Mouse (Mus musculus) cerebellum, adult 2 months (tissue): Measurements from ENCODE around the gene E2f8. TPM values are rescaled to one million over a fixed set of nuclear protein-coding genes. Genes with fewer than 3 reads are reported as not detected.

Source experiments
- DNase-seq, 2 experiments: peaks; one replicate each; pipeline ENCODE4 v3.0.0; 2021
- H3K27ac ChIP-seq: fragments of 200-500 bp; 2 replicates; pipeline ENCODE4 v1.5.1; 2012; ENCODE audit warnings: low read length, control low read depth, inconsistent platforms; ENCODE audit not compliant: insufficient read depth
- H3K27me3 ChIP-seq: fragments of 200-500 bp; 2 replicates; pipeline ENCODE4 v1.6.1; 2012; ENCODE audit warnings: inconsistent platforms, mild to moderate bottlenecking, low read length, moderate library complexity; ENCODE audit not compliant: control insufficient read depth, insufficient read depth
- H3K4me1 ChIP-seq: fragments of 200-500 bp; 2 replicates; pipeline ENCODE4 v1.6.1; 2011; ENCODE audit warnings: low read length; ENCODE audit not compliant: control insufficient read depth, insufficient read depth
- H3K4me3 ChIP-seq: fragments of 200-500 bp; replicated peaks from 2 replicates; pipeline ENCODE3; 2011; ENCODE audit warnings: mild to moderate bottlenecking, low read depth, low read length, control low read depth; ENCODE audit not compliant: insufficient read depth
- CTCF ChIP-seq: fragments of 200-500 bp; IDR thresholded peaks from 2 replicates; pipeline ENCODE4 v1.5.1; 2011; ENCODE audit warnings: low read depth, mild to moderate bottlenecking, control low read depth, low read length, moderate library complexity, borderline replicate concordance; ENCODE audit not compliant: insufficient read depth
- POLR2A ChIP-seq: fragments of 200-500 bp; IDR thresholded peaks from 2 replicates; pipeline ENCODE4 v1.6.1; 2011; ENCODE audit warnings: low read length, control low read depth, borderline replicate concordance; ENCODE audit not compliant: insufficient read depth
- WGBS: fragments of 180-500 bp; shearing (Covaris S2); methylation state at CpG from one replicate; pipeline ENCODE4 v1.1.7; 2018; 5-methylcytosine and 5-hydroxymethylcytosine counted together
- polyA plus RNA-seq: library from polyadenylated mRNA; depleted of rRNA; stranded (reverse); fragments of >200 nt; gene quantifications from 2 replicates; pipeline ENCODE4 v1.2.3, GENCODE M21; 2012

Gene E2f8
- polyA plus RNA-seq, 1 experiment, result 0.10 TPM

DNA sequence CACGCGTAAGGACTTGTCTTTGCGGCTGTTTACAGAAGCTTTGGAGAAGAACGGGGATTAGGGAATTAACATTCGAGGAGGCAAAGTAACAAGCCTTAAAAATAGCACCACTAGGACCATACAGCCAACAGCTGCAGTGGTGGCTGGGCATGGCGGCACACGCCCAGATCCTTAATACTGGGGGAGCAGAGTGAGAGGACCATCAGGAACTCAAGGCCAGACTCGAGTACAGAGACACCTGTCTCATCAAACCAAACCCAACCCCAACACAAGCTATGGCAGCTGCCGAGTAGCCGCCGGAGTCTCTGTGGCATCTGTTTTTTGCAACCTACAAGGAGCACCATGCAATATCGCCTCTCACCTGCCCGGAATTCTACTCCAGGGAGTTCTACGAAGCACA is 6.3 kb downstream of the E2f8 start:
- no peak overlapping the region for H3K27ac ChIP-seq
- 89% methylated on average over 14 of the region's 14 CpGs for WGBS
- no peaks in the 10 kb centered on the region for H3K27me3 ChIP-seq
- TF ChIP-seq CTCF (no peak), POLR2A (no peak)
- H3K4me1 ChIP-seq, result no peaks in the 10 kb centered on the region
- DNase-seq, result no peak
- no peak overlapping the region for H3K4me3 ChIP-seq

DNA sequence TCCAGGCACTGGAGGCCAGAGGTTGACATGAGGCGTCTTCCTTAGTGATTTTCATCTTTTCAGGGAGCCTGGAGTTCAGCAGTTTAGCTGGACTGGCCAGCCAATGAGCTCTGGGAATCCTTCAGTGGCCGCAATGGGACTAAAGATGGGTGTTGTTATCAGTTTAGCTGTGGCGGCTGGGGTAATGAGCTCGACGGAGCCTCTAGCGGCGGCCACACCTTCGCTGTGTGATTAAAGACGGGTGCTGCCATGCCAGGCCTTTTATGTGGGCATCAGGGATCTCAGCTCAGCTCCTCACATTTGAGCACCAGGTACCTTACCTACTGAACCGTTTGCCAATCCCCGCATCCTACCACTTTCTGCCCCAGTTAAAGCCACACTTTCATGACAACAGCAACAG is 10.1 kb downstream of the E2f8 start:
- Histone ChIP-seq H3K27me3 (no peaks in the 10 kb centered on the region), H3K27ac (no peak overlapping the region), H3K4me1 (no peaks in the 10 kb centered on the region), H3K4me3 (no peak overlapping the region)
- no peak for DNase-seq
- TF ChIP-seq POLR2A (no peak), CTCF (no peak)
- 92% methylated on average over 11 of the region's 11 CpGs for WGBS

DNA sequence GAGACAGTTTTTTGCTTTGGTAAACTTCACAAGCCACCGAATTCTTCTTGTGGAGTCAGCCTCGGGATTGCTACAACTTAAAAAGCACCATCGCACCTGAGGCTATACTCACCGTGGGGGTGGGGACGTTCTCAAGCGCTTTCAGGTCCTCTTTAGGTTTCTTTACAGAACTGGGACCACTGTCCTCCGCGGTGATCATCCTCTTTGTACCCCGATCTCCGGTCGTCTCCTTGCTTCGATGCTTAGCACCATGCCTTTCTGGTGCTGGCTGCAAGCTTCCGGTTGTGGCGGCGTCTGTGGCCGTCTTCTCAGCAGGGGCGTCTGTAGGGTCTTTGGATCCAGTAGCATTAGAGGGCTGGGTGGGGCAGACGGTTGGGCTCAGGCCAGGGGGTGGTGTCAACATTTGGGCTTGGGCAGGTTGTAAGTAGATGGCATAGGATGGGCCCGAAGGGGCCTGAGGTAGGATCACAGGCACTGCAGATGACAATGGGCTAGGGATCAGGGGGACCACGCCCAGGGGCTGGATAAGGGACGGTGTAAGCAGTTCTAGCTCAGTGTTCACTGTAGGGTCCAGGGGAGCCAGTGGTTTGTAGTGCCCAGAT is 10.7 kb downstream of the E2f8 start:
- Histone ChIP-seq H3K4me1 (no peaks in the 10 kb centered on the region), H3K4me3 (no peak overlapping the region), H3K27ac (no peak overlapping the region), H3K27me3 (no peaks in the 10 kb centered on the region)
- no peak for DNase-seq
- 91% methylated on average over 21 of the region's 21 CpGs for WGBS
- TF ChIP-seq CTCF (no peak), POLR2A (no peak)

DNA sequence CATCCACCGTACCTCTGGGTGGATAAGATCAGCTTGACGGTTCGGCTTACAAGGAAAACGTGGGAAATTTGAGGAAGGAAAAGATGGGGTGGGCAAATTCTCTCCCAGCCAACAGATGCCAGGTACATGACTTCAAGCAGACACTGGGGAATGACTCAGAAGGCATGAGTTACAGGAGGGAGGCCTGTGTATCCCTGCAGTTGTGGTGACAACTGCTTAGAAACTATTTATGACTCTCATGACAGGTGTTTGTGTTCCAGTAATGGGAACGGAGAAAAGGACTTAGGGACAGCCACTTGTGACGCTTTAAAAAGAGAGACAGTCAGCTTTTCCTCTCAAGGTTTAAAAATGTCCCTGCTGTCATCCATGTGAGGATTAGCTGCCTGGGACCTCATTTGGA is 11.3 kb downstream of the E2f8 start:
- WGBS, result 94% methylated on average over 6 of the region's 6 CpGs
- H3K4me1 ChIP-seq, result no peaks in the 10 kb centered on the region
- H3K27ac ChIP-seq, result no peak overlapping the region
- no peak overlapping the region for H3K4me3 ChIP-seq
- DNase-seq, result no peak
- TF ChIP-seq CTCF (no peak), POLR2A (no peak)
- no peaks in the 10 kb centered on the region for H3K27me3 ChIP-seq

DNA sequence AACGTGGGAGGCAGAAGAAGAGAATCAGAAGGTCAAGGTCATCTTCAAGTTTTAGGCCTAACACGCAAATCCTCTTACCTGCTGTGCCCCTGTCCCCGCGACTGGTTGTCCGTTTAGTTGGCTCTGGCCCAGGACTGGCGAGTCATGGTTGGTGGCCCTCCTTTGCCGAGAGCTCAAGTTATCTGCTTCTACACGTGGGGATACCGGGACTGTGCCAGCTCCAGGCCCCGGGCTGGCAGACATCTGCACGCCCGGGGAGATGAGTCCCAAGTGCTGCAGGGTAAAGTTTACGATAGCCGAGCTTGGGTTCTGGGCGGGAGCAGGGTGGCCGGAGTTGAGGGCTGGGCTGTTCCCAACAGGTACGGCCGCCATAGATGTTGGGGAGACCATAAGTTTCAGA is 13.8 kb downstream of the E2f8 start:
- no peak for DNase-seq
- no peaks in the 10 kb centered on the region for H3K27me3 ChIP-seq
- WGBS, result 66% methylated on average over 18 of the region's 18 CpGs

DNA sequence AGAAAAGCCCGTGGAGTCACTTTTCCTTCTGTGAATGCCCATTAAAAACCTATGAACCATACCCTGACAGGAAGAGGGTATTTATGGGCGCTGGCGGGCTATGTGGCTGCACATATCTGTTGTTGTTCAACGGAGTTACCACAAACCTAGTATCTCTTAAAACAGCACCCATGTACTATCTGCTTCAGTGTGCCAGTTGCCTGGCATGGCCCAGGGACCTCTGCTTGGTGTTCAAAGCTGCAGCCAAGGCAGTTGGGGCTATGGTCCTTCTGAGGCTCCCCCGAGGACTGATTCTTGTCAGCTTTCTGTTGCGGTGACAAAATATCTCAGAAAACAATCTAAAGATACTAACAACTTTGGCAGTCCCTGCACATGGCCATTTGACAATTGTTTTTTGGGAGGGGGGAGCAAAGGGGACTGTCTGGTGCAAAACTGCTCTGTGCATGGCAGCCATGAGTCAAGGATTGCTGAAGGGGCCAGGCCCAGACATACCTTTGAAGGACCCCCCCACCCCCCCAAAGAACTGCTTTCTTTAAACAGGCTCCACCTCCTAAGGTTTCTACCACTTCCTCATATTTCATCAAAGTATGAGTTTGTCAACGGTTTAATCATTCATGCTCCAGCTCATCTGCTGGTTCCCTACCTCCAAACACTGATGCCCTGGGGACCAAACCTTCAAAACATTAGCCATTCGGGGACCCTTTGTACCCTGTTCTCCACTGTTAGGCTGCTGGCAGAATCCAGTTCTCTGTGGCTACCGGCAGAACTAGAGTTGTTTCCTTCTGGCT is 16.5 kb downstream of the E2f8 start:
- WGBS, result 91% methylated on average over 9 of the region's 9 CpGs
- TF ChIP-seq POLR2A (no peak), CTCF (no peak)

More for the DNA sequence above, 13.8 kb downstream of the E2f8 start:
- no peaks in the 10 kb centered on the region for H3K4me1 ChIP-seq
- no peak overlapping the region for H3K4me3 ChIP-seq
- no peak for TF ChIP-seq CTCF
- no peak overlapping the region for H3K27ac ChIP-seq

DNA sequence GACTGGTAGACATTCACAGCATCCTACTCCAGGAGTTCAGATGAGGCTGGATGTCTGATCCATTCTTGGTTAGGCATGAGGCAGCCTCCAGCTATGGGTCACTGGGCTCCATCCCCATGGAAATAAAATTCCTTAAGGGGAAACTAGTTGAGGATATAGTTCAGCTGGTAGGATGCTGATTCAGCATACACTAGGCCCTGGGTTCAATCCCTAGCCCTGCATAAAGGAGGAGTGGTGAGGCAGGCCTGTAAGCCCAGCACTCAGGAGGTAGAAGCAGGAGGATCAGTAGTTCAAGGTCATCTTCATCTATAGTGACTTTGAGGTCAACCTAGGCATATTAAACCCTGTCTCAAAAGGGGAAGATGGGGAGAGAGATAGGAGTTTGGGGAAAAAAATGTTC is 17.2 kb downstream of the E2f8 start:
- Histone ChIP-seq H3K27ac (no peak overlapping the region), H3K4me3 (no peak overlapping the region), H3K27me3 (no peaks in the 10 kb centered on the region), H3K4me1 (no peaks in the 10 kb centered on the region)
- TF ChIP-seq POLR2A (no peak), CTCF (no peak)
- no peak for DNase-seq

More for the DNA sequence above, 16.5 kb downstream of the E2f8 start:
- no peak for DNase-seq
- Histone ChIP-seq H3K4me1 (no peaks in the 10 kb centered on the region), H3K27ac (no peak overlapping the region), H3K27me3 (no peaks in the 10 kb centered on the region), H3K4me3 (no peak overlapping the region)

DNA sequence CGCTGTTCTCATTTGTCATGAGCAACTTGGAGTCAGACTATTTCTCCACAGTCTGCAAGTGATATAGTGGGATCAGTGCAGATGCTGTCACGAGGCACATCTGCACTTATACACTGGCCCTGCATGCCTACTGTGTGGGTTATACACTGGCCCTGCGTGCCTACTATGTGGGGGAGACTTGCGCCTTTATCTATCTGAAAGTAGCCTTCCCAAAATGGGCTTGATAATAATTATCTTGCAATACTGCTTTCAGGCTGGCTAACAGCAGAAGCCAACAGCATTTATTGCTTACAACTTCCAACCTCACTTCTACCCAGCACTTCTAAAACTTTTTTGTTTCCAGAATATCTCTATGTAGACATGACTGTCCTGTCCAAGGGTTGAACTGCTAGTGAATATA is 19.6 kb downstream of the E2f8 start:
- H3K27me3 ChIP-seq, result no peaks in the 10 kb centered on the region
- no peak for TF ChIP-seq CTCF
- TF ChIP-seq POLR2A, result no peak
- no peak for DNase-seq
- H3K4me3 ChIP-seq, result no peak overlapping the region
- no peak overlapping the region for H3K27ac ChIP-seq
- WGBS, result 91% methylated on average over 4 of the region's 4 CpGs
- H3K4me1 ChIP-seq, result no peaks in the 10 kb centered on the region
